Mouse (Mus musculus): Measurements from ENCODE around the gene Polr1d.
A peak's percentile ranks its signal among the peaks of the same experiment; 100 is the strongest.

Gene Polr1d

DNA sequence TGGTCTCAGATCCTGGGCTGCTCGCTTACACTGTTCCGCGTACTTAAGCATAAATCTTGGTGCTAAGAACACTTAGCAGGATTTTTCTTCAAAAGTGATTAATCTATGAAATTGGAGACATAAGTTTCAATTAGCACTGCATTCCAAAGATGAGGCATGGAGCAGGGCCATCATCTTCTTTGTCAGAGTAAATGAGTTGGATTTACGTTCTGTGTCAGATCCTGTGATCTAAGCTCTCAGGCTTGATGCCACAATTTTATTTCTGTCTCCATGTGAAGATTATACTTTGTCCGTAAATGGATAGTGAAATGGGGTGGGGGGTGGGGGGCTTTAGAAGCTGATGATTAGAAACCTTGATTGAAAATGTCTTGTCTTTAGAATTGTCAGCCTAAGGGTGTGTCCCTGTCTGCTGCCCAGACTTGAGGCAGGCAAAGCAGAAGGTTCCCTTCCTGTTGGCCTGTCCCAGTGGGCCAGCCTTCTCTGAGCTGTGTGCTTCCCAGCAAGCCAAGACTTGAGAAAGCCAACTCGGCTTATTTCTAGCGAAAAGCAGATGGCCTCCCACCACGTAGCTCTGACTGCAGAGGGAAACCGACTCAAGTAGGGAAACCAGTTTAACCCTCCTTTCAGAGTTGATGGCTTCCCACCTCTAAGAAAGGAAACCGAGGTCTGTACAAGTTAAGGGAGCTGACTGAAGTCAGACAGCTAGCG lies 13.6 kb downstream of the Polr1d start:
- peak; percentile 25 for DNase-seq

DNA sequence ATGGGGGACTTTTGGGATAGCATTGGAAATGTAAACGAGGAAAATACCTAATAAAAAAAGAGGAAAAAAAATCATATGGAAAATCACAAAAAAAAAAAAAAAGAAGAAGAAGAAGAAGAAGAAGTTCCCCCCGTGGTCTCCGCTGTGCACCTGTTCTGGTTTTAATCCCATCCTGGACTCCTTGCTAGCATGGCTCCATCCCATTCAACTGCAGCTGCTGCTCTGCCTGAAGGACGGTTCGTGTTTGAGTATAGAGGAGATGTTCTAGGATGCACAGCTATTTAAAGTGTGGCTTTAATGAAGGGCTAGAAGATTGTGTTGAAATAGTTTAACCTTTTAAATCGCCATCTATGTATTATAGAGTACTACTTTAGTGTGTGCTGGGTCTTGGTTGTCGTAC lies 15.6 kb downstream of the Polr1d start:
- no peak for DNase-seq

DNA sequence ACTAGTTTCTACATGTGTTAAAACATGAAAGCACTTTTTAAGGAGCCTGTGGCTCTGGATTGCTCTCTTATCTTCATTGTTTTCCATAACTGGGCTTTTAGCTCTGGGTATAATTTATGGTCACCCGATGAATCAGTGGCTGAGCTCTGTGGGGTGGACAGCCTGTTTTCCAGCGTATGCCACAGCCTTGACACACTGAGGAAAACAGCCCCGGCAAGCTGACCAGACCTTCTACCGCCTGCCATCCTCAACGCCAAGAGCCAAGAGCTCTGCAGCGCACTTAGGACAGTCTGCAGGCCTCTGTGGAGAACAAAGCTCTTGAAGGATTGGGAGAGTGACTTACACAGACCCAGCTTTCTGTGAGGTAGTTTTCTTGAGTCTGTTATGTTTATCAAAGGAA lies 17.4 kb downstream of the Polr1d start:
- DNase-seq = no peak

DNA sequence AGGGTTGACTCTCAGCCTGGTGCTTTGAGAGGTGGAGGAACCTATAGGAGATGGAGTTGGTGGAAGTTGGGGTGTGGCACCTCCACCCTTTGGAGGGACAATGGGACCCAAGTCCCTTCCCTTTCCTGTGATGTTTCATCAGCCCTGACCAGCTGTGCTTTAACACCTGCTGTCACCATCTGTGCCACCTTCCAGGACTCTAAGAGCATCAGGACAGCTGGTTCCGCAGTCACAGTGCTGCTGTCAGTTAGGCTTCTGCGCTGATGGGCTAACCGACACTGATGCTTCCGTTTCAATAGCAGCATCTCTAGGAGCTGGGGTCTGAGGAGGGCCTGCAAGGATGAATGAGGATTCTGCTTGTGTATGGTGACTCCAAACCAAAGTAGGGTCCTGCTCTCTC lies 19.7 kb downstream of the Polr1d start:
- DNase-seq = no peak

DNA sequence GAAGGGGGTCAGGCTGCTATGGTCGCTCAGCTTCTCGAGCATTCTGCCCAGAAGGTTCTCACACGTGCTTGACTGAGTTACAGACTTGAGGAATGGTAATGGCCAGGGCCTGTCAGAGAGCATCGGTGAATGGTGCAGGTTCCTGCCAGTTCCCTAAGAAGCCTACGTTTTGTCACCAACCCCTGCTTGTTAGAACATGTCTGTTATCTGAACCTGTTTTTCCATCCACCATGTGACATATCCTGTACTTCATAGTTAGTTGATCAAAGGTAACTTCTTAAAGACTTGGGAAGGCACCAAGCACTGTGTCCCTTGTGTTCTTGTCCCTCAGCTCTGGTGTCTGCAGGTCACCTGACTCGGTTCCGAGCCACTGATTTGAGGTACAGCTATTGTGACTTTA lies 21.8 kb downstream of the Polr1d start:
- DNase-seq = no peak

DNA sequence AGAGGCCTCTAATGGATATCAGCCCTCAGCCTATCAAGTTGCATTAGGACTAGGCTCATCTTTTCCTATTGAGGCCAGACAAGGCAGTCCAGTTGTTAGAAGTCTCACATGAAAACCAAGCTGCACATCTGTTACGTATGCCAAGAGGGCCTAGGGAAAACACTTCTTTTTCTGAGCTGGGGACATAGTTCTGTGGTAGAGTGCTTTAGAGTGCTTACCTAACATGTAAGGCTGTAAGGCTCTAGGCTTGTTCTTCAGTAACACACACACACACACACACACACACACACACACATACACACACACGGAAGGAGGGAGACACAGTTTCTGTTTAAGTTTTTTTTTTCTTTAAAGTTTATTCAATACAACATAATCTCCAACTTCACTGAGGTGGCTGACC lies 23.3 kb downstream of the Polr1d start:
- no peak for DNase-seq

DNA sequence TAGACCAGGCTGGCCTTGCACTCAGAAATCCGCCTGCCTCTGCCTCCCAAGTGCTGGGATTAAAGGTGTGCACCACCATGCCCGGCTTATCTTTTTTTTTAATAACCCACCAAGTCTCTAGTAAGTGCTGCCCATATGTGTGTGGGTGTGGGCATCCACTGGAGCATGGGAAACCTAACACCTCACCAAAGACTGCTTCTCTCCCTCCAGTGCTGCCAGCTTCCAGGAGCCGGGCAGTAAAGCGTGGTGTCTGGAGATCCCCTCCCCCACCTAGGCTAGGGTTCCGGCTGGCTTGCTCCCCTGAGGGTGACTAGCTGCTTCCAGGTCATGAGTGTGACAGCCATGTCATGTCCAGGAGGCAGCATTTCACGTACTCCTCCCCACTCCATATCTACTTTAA lies 25.4 kb downstream of the Polr1d start:
- no peak for DNase-seq

DNA sequence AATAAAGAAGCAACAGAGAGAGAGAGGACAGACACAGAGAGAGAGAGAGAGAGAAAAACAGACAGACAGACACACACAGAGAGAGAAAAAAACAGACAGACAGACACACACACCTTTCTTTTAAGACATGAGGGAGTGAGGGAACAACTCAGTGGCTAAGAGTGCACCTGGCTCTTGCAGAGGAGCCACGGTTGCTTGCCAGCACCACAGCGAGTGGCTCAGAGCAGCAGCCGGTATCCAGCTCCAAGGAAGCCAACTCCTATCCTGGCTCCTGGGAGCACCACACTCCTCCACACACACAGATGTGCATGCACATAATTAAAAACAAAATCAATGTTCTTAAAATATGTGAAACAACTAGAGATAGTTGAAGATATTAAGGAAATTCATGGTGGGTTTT lies 30.4 kb downstream of the Polr1d start:
- no peak for DNase-seq

DNA sequence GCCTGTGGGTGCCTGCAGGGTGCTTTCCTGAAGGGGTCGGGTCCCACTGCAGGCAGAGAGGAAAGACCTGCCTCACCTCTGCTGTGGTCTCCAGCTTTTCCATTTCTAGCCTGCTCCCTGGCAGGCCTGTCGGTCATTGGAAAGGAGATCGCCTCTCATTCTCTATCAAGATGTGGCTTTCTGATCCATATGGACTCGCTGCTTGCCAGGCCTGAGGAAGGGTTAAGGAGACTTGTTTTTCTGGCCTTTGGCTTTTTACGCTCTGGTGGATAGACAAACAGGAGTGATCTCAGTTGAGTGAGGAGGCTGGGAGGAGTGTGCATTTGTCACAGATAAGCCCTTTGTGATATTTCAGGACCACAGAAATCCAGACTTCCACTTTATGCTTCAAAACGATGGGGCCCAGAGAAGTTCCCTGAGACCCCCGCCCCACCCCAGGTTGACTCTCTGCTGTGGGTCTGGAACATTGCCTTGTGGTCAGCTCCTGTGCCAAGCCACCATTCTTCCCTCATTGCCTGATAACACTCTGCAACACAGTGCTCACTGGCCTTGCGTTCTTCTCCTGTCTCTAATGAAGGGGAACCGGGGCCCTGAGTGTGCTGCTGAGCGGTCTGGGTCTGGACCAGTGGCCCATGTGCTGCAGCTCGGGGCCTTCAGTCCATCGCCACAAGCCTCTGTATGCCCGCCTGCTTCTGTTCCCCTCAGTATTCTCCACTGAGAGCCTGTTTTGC lies 32.2 kb downstream of the Polr1d start:
- DNase-seq = no peak

DNA sequence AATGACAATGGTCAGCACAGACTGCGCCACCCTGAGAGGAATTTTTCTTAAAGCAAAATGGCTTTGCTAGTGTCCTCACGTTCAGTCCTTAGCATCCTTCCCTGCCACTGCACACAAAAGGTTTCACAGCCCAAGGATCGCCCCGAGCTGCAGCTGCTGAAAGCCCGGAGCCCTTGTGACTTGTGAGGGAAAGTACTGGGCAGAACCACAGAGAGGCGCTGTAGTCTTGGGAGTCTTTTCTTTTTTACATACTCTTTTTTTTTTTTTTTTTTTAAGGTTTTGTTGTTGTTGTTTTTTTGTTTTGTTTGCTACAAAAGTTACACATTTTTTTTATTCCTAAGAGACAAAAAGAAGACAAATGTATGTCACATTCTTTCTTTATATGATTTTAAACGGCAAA lies 37.9 kb downstream of the Polr1d start:
- no peak for DNase-seq

DNA sequence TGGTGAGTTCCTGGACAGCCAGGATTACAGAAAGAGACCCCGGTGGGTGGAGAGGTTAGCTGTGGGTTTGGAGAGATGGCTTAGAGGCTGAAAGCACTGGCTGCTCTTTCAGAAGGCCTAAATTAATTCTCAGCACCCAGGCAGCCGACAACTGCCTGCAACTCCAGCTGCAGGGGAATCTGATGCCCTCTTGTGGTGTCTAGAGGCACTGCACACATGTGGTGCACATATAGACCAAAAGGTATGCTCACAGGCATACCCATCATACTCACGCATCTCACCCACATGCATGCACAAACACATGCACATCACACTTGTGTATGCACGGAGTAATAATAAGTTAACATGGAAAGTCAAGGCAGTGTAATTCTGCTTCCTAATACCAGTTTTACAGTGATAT lies 38.8 kb downstream of the Polr1d start:
- no peak for DNase-seq

DNA sequence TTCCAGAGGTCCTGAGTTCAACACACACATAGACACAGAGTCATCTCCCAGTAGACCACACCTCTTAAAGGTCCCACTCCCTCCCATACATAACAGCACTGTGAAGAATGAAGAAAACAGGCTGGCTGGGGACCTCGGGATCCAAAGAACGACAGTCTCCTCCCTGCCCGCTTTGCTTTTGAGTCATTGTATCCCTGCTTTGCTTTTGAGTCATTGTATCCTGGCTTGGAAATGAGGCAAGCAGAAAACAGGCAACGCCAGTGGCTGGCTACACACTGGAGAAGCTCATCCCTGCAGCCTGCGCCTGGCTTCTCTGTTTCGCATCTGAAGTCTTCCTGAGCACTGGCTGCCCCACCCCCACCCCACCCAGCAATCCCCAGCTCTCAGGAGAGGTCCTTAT lies 40.2 kb downstream of the Polr1d start:
- no peak for DNase-seq

DNA sequence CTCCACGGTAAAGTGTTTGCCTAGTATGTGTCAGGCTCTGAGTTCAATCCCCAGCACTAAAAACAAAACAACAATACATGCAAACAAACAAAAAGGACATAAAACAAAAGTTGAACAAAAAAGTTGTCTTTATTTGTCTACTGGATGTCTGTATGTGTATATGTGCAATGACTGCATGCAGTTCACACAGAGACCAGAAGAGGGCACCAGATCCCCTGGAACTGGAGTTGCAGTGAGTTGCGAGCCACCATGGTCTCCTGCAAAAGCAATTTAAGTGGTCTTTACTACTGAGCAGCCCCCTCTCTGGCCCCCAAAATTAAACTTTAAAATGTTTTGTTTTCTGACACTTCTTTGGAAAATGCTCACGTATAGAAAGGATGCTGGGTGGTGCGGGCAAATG lies 44.3 kb downstream of the Polr1d start:
- DNase-seq = no peak

DNA sequence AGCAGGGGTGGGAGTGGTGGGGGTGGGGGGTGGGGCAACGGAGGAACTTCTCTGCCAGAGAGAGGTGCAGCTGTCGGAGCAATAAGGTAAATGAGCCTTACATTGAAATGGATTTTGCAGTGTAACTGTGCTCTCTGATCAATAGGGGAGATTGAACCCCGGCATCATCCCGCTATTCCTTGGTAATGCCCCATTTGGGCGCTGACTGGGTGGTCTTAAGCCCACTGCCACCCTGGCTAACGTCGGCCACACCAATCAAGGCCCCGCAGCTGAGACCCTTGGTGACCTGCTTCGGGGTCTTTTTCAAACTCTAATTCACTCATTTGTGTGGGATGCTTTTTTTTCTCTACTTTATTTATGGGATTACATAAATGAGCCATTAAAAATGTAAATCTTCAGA lies 47.9 kb downstream of the Polr1d start:
- no peak for DNase-seq

DNA sequence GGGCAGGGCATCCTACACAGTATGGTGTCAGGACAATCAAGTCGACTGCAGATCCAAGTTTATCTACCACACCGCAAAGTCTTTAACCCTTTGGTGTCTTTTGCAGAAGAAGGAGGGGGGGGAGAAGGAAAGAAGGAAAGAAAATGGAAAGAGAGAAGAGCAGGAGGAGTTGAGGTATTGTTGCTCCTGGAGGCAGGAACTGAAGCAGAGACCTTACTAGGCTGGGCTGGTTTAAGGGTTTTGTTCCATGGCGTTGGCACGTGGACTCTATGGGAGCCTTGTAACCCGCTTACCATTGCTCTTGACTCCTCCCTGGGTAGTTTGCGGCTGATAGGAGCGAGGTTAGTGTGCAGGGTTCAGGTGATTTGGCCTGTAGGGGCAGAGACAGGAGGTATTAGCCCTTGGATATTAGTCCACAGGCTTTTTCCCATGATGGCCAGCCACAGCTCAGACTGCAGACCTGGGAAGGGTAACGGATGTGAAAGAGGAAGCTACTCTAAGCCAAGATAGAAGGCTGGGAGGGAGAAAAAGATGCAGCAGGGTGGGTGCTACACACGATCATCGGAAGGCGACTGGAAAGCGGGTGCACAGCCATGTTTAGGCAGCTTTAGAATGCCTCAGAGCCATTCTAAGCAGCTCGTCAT lies 48.8 kb downstream of the Polr1d start:
- no peak for DNase-seq

DNA sequence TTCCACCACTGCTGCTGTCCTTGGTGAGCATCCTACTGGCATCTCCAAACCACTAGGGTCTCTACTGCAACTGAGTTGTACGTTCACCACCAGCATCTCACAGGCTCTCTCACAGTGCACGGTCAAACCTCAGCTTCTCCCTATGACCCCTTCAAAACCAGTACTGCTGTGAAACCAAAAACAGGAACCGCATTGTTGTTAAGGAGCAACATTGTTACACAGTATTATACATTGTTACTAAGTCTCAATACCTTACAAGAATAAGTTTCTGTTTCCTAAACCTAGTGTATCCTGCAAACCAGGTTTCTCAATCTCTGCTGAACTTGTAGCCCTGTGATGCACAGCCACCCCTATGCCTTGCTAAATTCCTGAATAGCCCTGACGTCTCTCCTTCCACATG lies 51.0 kb downstream of the Polr1d start:
- no peak for DNase-seq

DNA sequence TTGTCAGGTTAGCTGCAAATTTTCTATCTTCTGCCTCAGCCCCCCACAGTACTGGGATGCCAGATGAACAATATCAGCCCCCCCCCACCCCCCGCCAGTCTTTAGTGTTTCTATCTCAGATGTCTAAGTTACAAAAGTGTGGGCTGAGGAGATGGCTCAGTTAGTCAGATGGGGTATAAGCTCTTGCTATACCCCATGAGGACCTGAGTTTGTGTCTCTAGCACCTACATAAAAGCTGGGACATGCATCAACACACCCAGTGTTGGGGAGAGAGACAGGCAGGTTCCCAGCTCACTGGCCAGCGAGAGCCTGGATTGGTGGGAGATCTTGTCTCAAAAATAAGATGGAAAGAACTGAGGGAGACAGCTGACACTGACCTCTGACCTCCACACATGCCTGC lies 52.6 kb downstream of the Polr1d start:
- no peak for DNase-seq

DNA sequence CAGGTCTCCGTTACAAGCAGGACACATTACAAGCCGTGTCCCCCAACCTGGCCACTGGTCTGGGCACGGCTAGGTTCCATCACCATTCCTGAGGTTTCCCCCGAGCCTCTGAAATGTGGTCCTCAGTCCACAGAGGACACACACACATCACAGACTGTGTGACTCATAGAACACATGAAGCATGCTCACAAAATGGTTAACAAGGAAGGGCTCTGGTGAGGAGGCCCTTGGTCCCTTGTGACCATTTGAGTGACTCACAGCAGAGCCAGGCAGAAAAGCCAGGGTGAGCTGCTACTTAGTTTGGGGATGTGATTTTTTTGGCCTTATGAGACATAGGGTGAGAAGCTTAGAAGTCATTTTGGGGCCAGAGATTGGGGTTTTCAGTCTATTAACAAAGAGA lies 55.1 kb downstream of the Polr1d start:
- DNase-seq = no peak

DNA sequence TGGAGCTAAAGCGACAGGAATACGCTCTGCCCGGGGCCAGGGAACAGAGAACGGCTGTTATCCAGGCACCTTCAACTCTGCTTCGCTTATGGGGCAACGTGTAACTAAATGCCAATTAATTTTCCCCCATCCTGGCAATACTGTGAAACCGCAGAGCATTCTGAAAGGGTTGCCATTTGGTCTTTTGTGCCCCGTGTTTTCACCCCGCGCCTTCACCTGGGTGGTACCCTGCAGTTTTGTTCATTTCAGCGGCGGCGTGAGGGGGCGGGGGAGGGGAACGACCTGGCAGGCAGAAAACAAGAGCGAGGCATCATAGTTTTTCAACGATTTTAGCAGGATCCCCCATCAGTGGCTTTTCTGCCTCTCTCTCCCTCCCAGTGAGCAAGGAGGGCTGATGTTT lies 56.8 kb downstream of the Polr1d start:
- DNase-seq = no peak

DNA sequence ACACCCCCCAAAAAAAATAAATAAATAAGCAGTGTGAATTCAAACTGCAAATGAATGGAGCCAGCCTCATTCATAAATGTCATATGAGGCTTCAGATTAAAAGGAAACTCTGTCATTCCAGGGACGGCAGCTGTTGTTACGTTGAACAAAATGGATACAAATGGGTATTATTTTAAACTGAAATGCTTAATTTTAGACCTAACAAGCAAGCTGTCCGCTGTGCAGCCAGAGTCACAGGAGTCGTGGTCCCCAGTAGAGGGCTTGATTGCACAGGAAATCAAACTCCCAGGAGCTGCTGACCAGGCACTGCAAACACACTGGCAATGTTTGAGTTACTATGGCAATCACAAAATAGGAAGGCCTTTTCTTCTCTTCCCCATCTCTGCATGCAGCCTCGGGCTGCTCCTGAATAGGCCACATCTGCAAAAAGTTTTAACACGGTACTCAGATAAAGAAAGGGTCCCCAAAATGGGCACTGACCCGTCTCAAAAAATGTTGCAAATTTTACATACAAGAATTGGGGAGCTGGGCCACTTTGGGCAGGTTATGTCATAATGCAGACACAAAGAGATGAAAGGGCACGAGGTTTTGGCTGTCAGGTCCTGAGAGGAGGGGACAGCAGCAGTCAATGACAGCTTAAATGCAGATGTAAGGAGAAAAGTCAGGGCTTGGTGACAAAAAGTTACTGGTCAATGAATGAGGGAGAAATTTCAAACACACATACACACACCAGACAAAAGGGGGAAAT lies 57.7 kb downstream of the Polr1d start:
- no peak for DNase-seq

DNA sequence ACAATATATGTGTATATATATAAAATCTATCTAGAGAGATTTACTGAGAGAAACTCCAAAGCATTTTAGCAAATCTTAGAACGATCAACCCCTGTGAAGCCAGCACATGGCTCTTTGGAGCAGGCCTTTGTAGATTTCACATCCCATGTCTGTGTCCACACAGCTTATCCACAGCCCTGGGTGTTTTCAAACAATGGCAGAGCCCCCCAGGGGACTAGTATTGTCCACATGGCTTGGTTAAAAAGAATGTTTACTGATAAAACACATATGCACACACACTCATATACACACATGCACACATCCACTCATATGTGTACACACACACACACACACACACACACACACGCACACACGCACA lies 58.2 kb downstream of the Polr1d start:
- no peak for DNase-seq

DNA sequence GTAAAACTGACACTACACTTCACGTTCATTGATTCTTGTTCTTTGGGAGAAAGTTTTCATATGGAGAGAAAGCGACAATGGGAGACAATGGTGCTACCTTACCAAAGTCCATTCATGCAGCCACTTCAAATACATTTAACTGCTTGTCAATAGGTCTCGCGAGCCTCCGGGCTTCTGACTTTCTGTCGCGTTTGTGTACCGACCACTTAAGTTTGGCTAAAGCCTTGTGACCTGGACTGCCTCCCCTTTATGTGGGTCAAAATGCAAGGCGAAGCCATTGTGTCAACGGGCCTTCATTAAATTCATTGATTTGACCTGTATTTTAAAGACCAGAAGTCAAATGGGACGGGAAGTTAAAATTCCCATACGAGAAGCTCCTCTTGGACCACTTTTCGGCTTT lies 59.1 kb downstream of the Polr1d start:
- no peak for DNase-seq

DNA sequence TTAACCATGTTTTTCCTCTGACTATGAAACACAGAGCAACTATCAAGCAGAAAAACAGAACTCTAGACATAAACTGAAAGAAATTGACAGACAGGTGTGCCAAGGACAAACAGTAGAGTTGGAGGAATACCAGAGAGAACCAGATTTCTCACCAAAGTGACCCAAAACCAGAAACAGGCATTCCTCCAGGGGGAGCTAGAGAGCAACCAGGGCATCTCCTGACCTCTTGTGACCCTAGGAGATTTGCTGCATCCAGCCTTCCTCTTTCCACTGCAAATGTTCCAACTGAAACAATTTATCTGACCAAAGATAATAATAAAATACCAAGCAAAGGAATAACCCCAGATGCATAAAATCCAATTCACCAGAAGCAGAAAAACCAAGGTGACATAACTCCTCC lies 70.5 kb downstream of the Polr1d start:
- DNase-seq = no peak
